Mouse (Mus musculus) forebrain, embryonic 13.5 days (tissue): ENCODE measurements around the gene Tex2. TPM values are rescaled to one million over a fixed set of nuclear protein-coding genes. Genes with fewer than 3 reads are reported as not detected.

Experiments
- ATAC-seq: fragments of 200-750 bp; cut with Nextera tagmentation; 2 replicates; pipeline ENCODE4 v1.8.0; 2017
- H3K27ac ChIP-seq: fragments of 300-500 bp; sonication (generic); 2 replicates; pipeline ENCODE4 v1.5.1; 2015; ENCODE audit warnings: inconsistent platforms, mild to moderate bottlenecking, moderate library complexity
- H3K27me3 ChIP-seq: fragments of 300-500 bp; sonication (generic); 2 replicates; pipeline ENCODE4 v1.6.1; 2015; ENCODE audit warnings: mild to moderate bottlenecking, inconsistent platforms
- H3K36me3 ChIP-seq: fragments of 300-500 bp; sonication (generic); 2 replicates; pipeline ENCODE4 v1.6.1; 2015; ENCODE audit warnings: mild to moderate bottlenecking, inconsistent platforms; ENCODE audit not compliant: poor library complexity, severe bottlenecking
- H3K4me1 ChIP-seq: fragments of 300-500 bp; sonication (generic); 2 replicates; pipeline ENCODE4 v1.6.1; 2015; ENCODE audit warnings: inconsistent platforms
- H3K4me2 ChIP-seq: fragments of 300-500 bp; sonication (generic); 2 replicates; pipeline ENCODE4 v1.6.1; 2015; ENCODE audit warnings: inconsistent platforms, mild to moderate bottlenecking, moderate library complexity
- H3K4me3 ChIP-seq: fragments of 300-500 bp; sonication (generic); 2 replicates; pipeline ENCODE4 v1.5.1; 2015; ENCODE audit warnings: mild to moderate bottlenecking, inconsistent platforms
- H3K9ac ChIP-seq: fragments of 300-500 bp; sonication (generic); 2 replicates; pipeline ENCODE4 v1.6.1; 2015; ENCODE audit warnings: mild to moderate bottlenecking, inconsistent platforms
- H3K9me3 ChIP-seq: fragments of 300-500 bp; sonication (generic); replicated peaks from 2 replicates; pipeline ENCODE4 v1.6.1; 2016; ENCODE audit warnings: inconsistent platforms
- WGBS: fragments of 180-500 bp; shearing (Covaris S2); methylation state at CpG from one replicate; pipeline ENCODE4 v1.1.7; 2015; 5-methylcytosine and 5-hydroxymethylcytosine counted together
- polyA plus RNA-seq: library from polyadenylated mRNA; unstranded; fragments of >200 nt; fragmentation: Nextera tagmentation; extraction: Ambion mirVana; gene quantifications from 2 replicates; pipeline ENCODE4 v1.2.1, GENCODE M21; 2015

Tex2 gene
- polyA plus RNA-seq, 1 experiment from 2014 or later = 9.6 TPM

GRCm38 (mm10) chr11:106572958-106573357, 40.3 kb downstream of the Tex2 start:
- 81% methylated on average over 9 of the region's 9 CpGs for WGBS

GRCm38 (mm10) chr11:106572020-106572782, 41.0 kb downstream of the Tex2 start:
- Histone ChIP-seq H3K27me3 (no peaks in the 10 kb centered on the region), H3K9me3 (no peaks in the 10 kb centered on the region), H3K9ac (no peak overlapping the region), H3K27ac (no peak overlapping the region), H3K36me3 (peaks cover 9% of the 10 kb centered on the region), H3K4me3 (no peak overlapping the region), H3K4me2 (no peak overlapping the region), H3K4me1 (peaks cover 12% of the 10 kb centered on the region; the same call in 1 of the 2 replicates)
- 72% methylated on average over 15 of the region's 15 CpGs for WGBS
- no peak for ATAC-seq

More at GRCm38 (mm10) chr11:106572958-106573357, 40.3 kb downstream of the Tex2 start:
- ATAC-seq = no peak
- H3K4me2 ChIP-seq = no peak overlapping the region
- peaks cover 12% of the 10 kb centered on the region; the same call in 1 of the 2 replicates for H3K4me1 ChIP-seq
- H3K27me3 ChIP-seq = no peaks in the 10 kb centered on the region
- H3K36me3 ChIP-seq = 0 out of 2 replicates have a peak, but pooled peaks cover 1% of the 10 kb centered on the region
- H3K27ac ChIP-seq = no peak overlapping the region
- H3K9me3 ChIP-seq = no peaks in the 10 kb centered on the region
- H3K9ac ChIP-seq = no peak overlapping the region
- H3K4me3 ChIP-seq = no peak overlapping the region

GRCm38 (mm10) chr11:106571026-106571983, 41.9 kb downstream of the Tex2 start:
- ATAC-seq = no peak
- Histone ChIP-seq H3K4me3 (no peak overlapping the region), H3K9me3 (no peaks in the 10 kb centered on the region), H3K4me2 (no peak overlapping the region), H3K4me1 (peaks cover 12% of the 10 kb centered on the region; the same call in 1 of the 2 replicates), H3K9ac (peak overlapping the region; percentile 26; the same call in 1 of the 2 replicates), H3K36me3 (peaks cover 18% of the 10 kb centered on the region), H3K27me3 (no peaks in the 10 kb centered on the region), H3K27ac (no peak overlapping the region)
- 75% methylated on average over 11 of the region's 11 CpGs for WGBS

DNA sequence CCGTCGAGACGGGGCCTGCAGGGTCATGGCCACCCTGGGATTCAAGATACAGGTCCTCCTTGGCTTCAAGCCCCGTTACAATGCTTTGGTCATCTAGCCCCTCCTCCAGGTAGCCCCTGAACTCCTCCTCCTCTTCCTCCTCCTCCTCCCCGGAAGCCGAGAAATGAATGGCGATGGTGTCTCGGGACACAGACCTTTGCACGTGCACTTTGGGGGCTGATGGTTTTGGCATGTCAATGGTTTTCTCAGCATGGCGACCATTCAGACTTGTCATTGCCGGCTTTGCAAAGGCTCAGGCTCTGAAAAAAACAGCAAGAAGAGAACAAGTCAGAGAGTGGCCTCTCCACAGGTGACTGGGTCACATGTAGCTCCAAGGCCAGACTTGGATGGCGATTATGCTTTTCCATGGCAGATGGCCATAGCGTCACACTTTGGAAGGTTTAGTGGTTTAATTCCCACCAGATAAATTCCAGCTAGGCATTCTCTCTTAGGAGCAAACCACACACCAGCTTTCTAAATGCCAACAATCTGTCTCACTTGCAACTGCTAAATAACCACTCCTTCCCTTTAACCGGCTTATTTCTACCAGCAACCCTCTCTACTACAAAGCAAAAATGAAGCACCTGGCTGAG, 44.8 kb downstream of the Tex2 start:
- Histone ChIP-seq H3K9ac (no peak overlapping the region), H3K4me2 (no peak overlapping the region), H3K27me3 (no peaks in the 10 kb centered on the region), H3K9me3 (no peaks in the 10 kb centered on the region), H3K27ac (no peak overlapping the region), H3K4me3 (no peak overlapping the region), H3K36me3 (peaks cover 21% of the 10 kb centered on the region), H3K4me1 (peaks cover 12% of the 10 kb centered on the region)
- no peak for ATAC-seq
- WGBS = 62% methylated on average over 14 of the region's 14 CpGs

GRCm38 (mm10) chr11:106566040-106566785, 47.0 kb downstream of the Tex2 start:
- no peak overlapping the region for H3K4me2 ChIP-seq
- no peak for ATAC-seq
- peaks cover 21% of the 10 kb centered on the region for H3K36me3 ChIP-seq
- no peak overlapping the region for H3K27ac ChIP-seq
- no peak overlapping the region for H3K9ac ChIP-seq
- no peak overlapping the region for H3K4me3 ChIP-seq
- no peaks in the 10 kb centered on the region; the same call in 1 of the 2 replicates for H3K4me1 ChIP-seq
- no peaks in the 10 kb centered on the region for H3K27me3 ChIP-seq
- 96% methylated on average over 8 of the region's 8 CpGs for WGBS
- H3K9me3 ChIP-seq = no peaks in the 10 kb centered on the region

- H3K4me1 ChIP-seq = no peaks in the 10 kb centered on the region; the same call in 1 of the 2 replicates
- 84% methylated on average over 12 of the region's 12 CpGs for WGBS
- ATAC-seq = no peak
- H3K27ac ChIP-seq = no peak overlapping the region
- H3K36me3 ChIP-seq = peaks cover 21% of the 10 kb centered on the region
- no peak overlapping the region for H3K9ac ChIP-seq
- H3K9me3 ChIP-seq = no peaks in the 10 kb centered on the region
- no peak overlapping the region for H3K4me2 ChIP-seq
- H3K27me3 ChIP-seq = no peaks in the 10 kb centered on the region
- no peak overlapping the region for H3K4me3 ChIP-seq
These were observed 49.0 kb downstream of the Tex2 start for GRCm38 (mm10) chr11:106564261-106564660.

DNA sequence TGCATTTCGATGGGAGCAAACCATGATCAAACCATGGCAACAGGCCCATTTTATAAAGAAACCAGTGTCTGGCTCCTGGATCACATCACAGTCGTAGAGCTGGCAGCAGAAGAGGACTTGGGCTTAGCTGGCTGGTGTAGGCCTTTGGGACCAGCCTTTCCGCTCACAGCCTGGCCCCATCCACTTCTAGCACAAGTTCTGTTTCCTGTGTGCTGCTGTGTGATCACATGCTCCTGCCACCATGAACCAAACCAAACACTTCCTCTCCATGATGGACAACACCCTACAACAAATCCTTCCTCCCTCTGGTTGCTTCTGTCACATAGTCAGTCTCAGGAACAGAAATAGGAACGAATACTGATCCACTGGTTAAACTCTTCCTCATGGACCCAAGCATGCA, 50.5 kb downstream of the Tex2 start:
- 85% methylated on average over 4 of the region's 4 CpGs for WGBS
- Histone ChIP-seq H3K4me3 (no peak overlapping the region), H3K27ac (no peak overlapping the region), H3K9me3 (no peaks in the 10 kb centered on the region), H3K4me2 (no peak overlapping the region), H3K4me1 (peaks cover 3% of the 10 kb centered on the region; the same call in 1 of the 2 replicates), H3K9ac (no peak overlapping the region), H3K27me3 (no peaks in the 10 kb centered on the region), H3K36me3 (peaks cover 17% of the 10 kb centered on the region)
- ATAC-seq = no peak

DNA sequence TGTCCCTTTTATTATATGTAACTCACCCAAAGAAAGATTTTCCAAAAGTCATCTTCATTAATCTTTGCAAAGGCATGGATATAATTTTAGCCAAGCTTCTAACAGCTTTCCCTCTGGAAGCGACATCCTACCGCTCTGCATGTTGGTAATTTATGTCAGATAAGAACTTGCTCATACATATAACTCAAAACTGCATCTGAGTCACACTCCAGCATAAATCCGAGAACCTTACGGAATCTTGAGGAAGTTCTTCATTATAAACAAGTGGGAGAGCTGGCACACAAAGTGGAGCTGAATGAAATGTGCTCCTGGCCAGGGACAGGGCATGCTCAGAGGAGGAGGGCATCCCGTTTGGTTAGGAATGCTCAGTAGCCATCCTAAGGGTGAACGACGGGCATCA, 53.5 kb downstream of the Tex2 start:
- no peaks in the 10 kb centered on the region for H3K9me3 ChIP-seq
- no peak overlapping the region for H3K27ac ChIP-seq
- no peaks in the 10 kb centered on the region for H3K36me3 ChIP-seq
- WGBS = 92% methylated on average over 7 of the region's 7 CpGs
- H3K9ac ChIP-seq = no peak overlapping the region
- no peak overlapping the region for H3K4me2 ChIP-seq
- no peak overlapping the region for H3K4me3 ChIP-seq
- no peak for ATAC-seq
- H3K4me1 ChIP-seq = peaks cover 3% of the 10 kb centered on the region; the same call in 1 of the 2 replicates
- no peaks in the 10 kb centered on the region for H3K27me3 ChIP-seq

DNA sequence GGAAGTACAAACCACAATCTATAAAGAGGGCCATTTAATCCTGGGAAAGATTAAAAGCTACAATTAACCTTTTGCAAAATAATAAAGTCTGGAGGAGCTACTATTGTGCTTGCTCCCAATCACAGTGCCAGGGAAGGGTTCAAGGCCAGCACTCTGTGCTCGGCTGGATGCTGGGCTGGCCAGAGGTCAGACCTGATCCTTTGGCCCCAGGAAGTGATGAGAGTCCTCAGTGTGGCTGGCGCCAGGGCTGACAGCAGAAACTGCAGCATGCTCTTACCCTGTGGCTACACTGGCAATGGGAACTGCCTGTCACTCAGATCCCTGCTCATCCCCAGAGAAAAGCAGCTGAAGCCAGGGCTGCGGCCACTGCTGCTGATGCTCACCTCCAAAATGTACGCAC, 55.2 kb downstream of the Tex2 start:
- Histone ChIP-seq H3K4me3 (no peak overlapping the region), H3K4me2 (no peak overlapping the region), H3K9ac (no peak overlapping the region), H3K36me3 (no peaks in the 10 kb centered on the region), H3K9me3 (no peaks in the 10 kb centered on the region), H3K4me1 (peaks cover 3% of the 10 kb centered on the region; the same call in 1 of the 2 replicates), H3K27ac (no peak overlapping the region), H3K27me3 (no peaks in the 10 kb centered on the region)
- 72% methylated on average over 4 of the region's 4 CpGs for WGBS
- no peak for ATAC-seq

DNA sequence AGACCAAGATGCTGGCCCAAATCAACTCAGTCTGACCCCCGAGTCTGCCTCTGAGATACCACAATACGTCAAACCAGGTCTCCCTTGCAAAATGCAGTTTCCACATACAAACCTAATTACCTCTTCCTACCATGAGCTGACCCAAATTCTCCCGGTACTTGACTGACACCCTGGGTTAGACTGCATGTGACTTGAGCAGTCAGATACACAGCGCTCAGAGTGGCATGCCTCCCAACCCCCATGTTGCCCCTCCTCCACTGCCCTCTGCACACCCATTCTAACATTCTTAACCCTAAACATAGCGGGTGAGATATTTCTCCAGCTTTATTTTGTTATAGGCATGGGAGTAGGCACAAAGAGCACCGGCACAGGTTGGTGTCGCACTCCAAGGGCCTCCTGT, 55.8 kb downstream of the Tex2 start:
- Histone ChIP-seq H3K4me2 (no peak overlapping the region), H3K27me3 (no peaks in the 10 kb centered on the region), H3K4me1 (peaks cover 3% of the 10 kb centered on the region; the same call in 1 of the 2 replicates), H3K4me3 (no peak overlapping the region), H3K9ac (no peak overlapping the region), H3K9me3 (no peaks in the 10 kb centered on the region), H3K27ac (no peak overlapping the region), H3K36me3 (no peaks in the 10 kb centered on the region)
- WGBS = 79% methylated on average over 7 of the region's 7 CpGs
- ATAC-seq = no peak

DNA sequence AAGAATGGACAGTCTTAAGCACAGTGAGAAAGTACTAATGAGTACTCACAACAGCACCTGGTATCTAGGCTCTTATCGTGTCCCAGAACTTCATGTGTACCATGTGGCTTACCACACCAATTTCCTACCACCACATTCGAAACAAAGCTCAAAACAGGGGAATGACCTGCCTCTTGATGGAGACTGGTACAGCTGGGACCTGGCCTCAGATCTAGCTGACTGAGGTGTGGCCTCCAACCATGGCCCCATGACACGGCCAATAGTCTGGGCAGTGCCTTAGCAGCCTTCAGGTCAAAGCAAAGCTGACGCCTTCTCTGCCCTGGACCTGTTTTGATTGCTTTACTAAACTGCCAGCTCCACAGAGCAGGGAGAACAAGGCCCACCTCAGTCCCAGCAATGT, 56.5 kb downstream of the Tex2 start:
- no peak for ATAC-seq
- WGBS = 87% methylated on average over 4 of the region's 4 CpGs
- no peaks in the 10 kb centered on the region for H3K36me3 ChIP-seq
- H3K27ac ChIP-seq = no peak overlapping the region
- H3K9me3 ChIP-seq = no peaks in the 10 kb centered on the region
- no peaks in the 10 kb centered on the region for H3K27me3 ChIP-seq
- H3K4me2 ChIP-seq = no peak overlapping the region
- peaks cover 3% of the 10 kb centered on the region; the same call in 1 of the 2 replicates for H3K4me1 ChIP-seq
- H3K9ac ChIP-seq = no peak overlapping the region
- no peak overlapping the region for H3K4me3 ChIP-seq
